Mouse (Mus musculus): ENCODE data around the gene Alkbh8. TPM values are rescaled to one million over a fixed set of nuclear protein-coding genes. Genes with fewer than 3 reads are reported as not detected.
"Not testable (repeated sequence)": the region's sequence is repeated elsewhere in the genome, so short reads cannot be mapped to it uniquely, and the experiment has no call there.

Alkbh8 gene
- total and polyA plus RNA-seq, 2 experiments from 2014 or later = 9.0 to 17.5 TPM

DNA sequence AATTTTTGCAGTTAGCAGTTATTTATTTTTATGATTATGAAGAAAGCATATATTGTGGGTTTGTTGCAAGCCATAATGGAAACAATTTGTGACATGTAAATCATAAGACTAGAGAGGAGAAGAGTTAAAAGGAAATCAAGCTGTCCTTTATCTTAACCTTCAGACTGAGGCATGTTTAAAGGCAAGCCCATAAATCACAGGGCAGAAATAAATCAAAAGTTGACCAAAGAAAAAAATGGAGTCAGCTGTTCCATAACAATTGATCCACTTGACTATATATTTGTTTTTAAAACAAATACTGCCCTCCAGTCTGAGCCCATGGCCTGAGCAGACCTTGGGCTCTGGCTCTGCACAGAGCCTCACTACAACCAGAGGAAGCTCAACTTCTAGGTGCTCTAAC is 4.6 kb upstream of the Alkbh8 start:
- TF ChIP-seq CTCF (IDR thresholded peaks at IDR 0.05; ENCODE audit: low read depth) (no peak), EP300 (IDR thresholded peaks at IDR 0.05; ENCODE audit: low read depth) (no peak)
- no peaks in the 10 kb centered on the region for H3K36me3 ChIP-seq (replicated peaks; ENCODE audit: control insufficient read depth, insufficient read depth, low read length)
- H3K27ac ChIP-seq (ENCODE audit: low read depth) = no peak overlapping the region
- H3K9me3 ChIP-seq (replicated peaks; ENCODE audit: control insufficient read depth, low read length) = no peaks in the 10 kb centered on the region
- DNase-seq (ENCODE audit: low spot score) (no peak), ATAC-seq (ENCODE audit: insufficient read depth, low read depth) (no peak)
- no peak overlapping the region for H3K4me2 ChIP-seq (ENCODE audit: low read depth, low read length)
- H3K4me1 ChIP-seq (ENCODE audit: control insufficient read depth, insufficient read depth) = no peaks in the 10 kb centered on the region
- no peak overlapping the region for H3K9ac ChIP-seq (replicated peaks; ENCODE audit: low read depth, low read length)
- H3K27me3 ChIP-seq (ENCODE audit: control insufficient read depth, insufficient read depth, low read length) = no peaks in the 10 kb centered on the region
- H3K4me3 ChIP-seq (ENCODE audit: low read depth, low read length) = no peak overlapping the region

DNA sequence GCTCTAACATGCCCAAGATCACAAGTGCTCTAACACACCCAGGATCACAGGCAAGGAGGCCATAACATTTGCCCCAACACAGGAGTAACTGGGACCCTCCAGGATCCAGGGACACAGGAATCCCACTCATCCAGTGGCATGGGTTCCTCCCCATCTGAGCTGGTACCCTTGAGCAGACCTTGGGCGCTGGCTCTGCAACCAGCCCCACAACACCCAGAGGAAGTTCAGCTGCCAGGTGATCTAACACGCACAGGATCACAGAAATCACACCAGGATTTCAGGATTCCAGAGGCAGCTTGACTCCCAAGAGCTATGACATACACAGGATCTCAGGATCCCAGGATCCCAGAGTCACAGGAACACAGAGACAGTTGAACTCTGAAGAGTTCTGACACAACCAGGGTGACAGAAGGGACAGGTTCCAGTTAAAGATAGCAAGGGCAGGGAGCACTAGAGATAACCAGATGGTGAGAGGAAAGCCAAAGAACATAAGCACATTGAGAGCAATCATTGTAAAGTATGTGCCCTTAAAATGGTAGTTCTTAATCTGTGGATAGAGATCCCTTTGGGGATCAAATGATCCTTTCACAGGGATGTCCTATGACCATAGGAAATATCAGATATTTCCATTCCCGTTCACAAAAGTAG is 4.1 kb upstream of the Alkbh8 start:
- ATAC-seq (ENCODE audit: insufficient read depth, low read depth) = no peak
- 66% methylated on average over 3 of the region's 3 CpGs for WGBS
- no peak overlapping the region for H3K27ac ChIP-seq (ENCODE audit: low read depth)
- H3K4me1 ChIP-seq (ENCODE audit: control insufficient read depth, insufficient read depth) = no peaks in the 10 kb centered on the region
- H3K36me3 ChIP-seq (replicated peaks; ENCODE audit: control insufficient read depth, insufficient read depth, low read length) = no peaks in the 10 kb centered on the region
- H3K9me3 ChIP-seq (replicated peaks; ENCODE audit: control insufficient read depth, low read length) = no peaks in the 10 kb centered on the region
- H3K9ac ChIP-seq (replicated peaks; ENCODE audit: low read depth, low read length) = no peak overlapping the region
- TF ChIP-seq CTCF (IDR thresholded peaks at IDR 0.05; ENCODE audit: low read depth) (no peak), EP300 (IDR thresholded peaks at IDR 0.05; ENCODE audit: low read depth) (no peak)
- no peaks in the 10 kb centered on the region for H3K27me3 ChIP-seq (ENCODE audit: control insufficient read depth, insufficient read depth, low read length)
- DNase-seq (ENCODE audit: low spot score) = no peak
- H3K4me2 ChIP-seq (ENCODE audit: low read depth, low read length) = no peak overlapping the region
- no peak overlapping the region for H3K4me3 ChIP-seq (ENCODE audit: low read depth, low read length)

DNA sequence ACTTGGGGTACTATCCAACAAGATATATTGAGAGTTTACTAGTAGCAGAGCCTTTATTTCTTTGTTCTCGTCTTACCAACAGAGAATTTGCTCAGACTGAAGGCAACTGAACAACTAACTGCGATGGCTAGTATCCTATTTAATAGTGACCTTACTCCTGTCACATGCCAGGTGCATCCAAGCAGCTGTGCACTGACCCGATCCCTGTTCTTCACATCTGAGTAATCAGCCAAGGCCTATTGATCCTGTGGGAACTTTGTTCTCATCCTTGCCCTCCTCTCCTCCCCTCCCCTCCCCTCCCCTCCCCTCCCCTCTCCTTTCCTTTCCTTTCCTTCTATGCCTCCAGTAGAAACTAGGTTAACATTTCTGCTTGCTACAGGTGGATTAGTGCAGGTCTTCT is 1.7 kb downstream of the Alkbh8 start:
- Histone ChIP-seq H3K27me3 (ENCODE audit: control insufficient read depth, insufficient read depth, low read length) (no peaks in the 10 kb centered on the region), H3K9me3 (replicated peaks; ENCODE audit: control insufficient read depth, low read length) (no peaks in the 10 kb centered on the region), H3K4me3 (ENCODE audit: low read depth, low read length) (no peak overlapping the region), H3K9ac (replicated peaks; ENCODE audit: low read depth, low read length) (no peak overlapping the region), H3K4me2 (ENCODE audit: low read depth, low read length) (no peak overlapping the region), H3K36me3 (replicated peaks; ENCODE audit: control insufficient read depth, insufficient read depth, low read length) (peaks cover 15% of the 10 kb centered on the region; the same call in 1 of the 2 replicates), H3K4me1 (ENCODE audit: control insufficient read depth, insufficient read depth) (no peaks in the 10 kb centered on the region), H3K27ac (ENCODE audit: low read depth) (no peak overlapping the region)
- TF ChIP-seq CTCF (IDR thresholded peaks at IDR 0.05; ENCODE audit: low read depth) (no peak), EP300 (IDR thresholded peaks at IDR 0.05; ENCODE audit: low read depth) (no peak)
- DNase-seq (ENCODE audit: low spot score) (no peak), ATAC-seq (ENCODE audit: insufficient read depth, low read depth) (no peak)
- 83% methylated on average over 3 of the region's 3 CpGs for WGBS

DNA sequence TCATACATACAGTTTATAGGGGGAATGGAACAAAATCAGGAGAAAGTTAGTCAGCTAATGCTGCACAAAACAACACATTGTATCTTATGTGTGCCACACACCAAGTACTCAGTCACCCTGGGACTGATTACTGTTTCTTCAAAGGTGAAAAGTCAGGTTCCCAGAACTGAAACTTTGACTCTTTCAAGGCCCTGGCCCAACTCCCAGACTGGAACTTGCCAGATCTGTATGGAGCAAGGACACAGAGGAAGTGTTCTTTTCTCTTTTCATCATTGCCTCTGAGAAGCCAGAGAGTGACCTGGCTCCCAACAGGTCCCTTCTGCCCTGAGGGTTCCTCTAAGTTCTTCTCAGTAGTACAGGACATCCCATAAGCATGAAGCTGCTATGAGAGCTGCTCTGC is 10.2 kb downstream of the Alkbh8 start:
- Histone ChIP-seq H3K4me1 (ENCODE audit: control insufficient read depth, insufficient read depth) (no peaks in the 10 kb centered on the region), H3K36me3 (replicated peaks; ENCODE audit: control insufficient read depth, insufficient read depth, low read length) (peaks cover 48% of the 10 kb centered on the region), H3K4me3 (ENCODE audit: low read depth, low read length) (no peak overlapping the region), H3K4me2 (ENCODE audit: low read depth, low read length) (no peak overlapping the region), H3K9me3 (replicated peaks; ENCODE audit: control insufficient read depth, low read length) (no peaks in the 10 kb centered on the region), H3K27ac (ENCODE audit: low read depth) (no peak overlapping the region), H3K9ac (replicated peaks; ENCODE audit: low read depth, low read length) (no peak overlapping the region), H3K27me3 (ENCODE audit: control insufficient read depth, insufficient read depth, low read length) (no peaks in the 10 kb centered on the region)
- ATAC-seq (ENCODE audit: insufficient read depth, low read depth) (no peak), DNase-seq (ENCODE audit: low spot score) (no peak)
- no peak for TF ChIP-seq EP300 (IDR thresholded peaks at IDR 0.05; ENCODE audit: low read depth)
- TF ChIP-seq CTCF (IDR thresholded peaks at IDR 0.05; ENCODE audit: low read depth) = no peak

DNA sequence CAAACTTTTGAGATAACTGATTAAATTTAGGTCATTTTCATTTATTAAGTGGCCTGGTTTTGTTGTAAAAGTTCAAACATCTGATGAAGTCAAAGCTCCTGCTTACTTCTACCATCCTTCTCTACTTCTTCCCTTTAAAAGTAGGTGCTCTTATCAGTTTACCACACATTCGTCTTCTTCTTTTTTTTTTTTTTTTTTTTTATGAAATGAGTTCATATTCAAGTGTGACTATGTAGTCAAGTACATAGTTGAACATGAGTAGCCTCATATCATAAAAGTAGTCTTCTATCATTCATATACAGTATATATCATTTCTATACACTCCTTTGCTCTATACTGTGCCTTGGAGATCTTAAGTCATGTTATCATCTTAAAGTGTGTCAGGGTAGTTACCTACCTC is 11.0 kb downstream of the Alkbh8 start:
- H3K36me3 ChIP-seq (replicated peaks; ENCODE audit: control insufficient read depth, insufficient read depth, low read length) = peaks cover 51% of the 10 kb centered on the region
- TF ChIP-seq CTCF (IDR thresholded peaks at IDR 0.05; ENCODE audit: low read depth) (no peak), EP300 (IDR thresholded peaks at IDR 0.05; ENCODE audit: low read depth) (no peak)
- 64% methylated on average over 1 of the region's 1 CpGs for WGBS

DNA sequence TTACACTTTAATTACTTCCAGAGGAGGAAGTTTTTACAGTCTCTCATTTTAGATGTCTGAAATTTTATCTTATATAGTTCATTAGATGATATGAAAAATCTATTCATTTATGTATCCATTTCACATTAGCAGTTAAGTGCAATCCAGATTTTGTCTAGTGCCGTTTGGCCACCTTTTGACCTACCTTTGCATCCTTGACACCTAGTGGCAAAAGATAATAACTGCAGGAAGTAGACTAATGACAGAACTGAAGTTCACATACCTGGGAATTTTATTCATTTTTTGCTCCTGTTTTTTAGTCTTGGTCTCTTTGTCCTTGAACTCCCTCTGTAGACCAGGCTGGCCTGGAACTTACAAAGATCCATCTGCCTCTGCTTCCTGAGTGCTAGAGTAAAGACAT is 15.1 kb downstream of the Alkbh8 start:
- Histone ChIP-seq H3K4me3 (ENCODE audit: low read depth, low read length) (no peak overlapping the region), H3K27me3 (ENCODE audit: control insufficient read depth, insufficient read depth, low read length) (no peaks in the 10 kb centered on the region), H3K9me3 (replicated peaks; ENCODE audit: control insufficient read depth, low read length) (no peaks in the 10 kb centered on the region), H3K4me1 (ENCODE audit: control insufficient read depth, insufficient read depth) (no peaks in the 10 kb centered on the region), H3K9ac (replicated peaks; ENCODE audit: low read depth, low read length) (no peak overlapping the region), H3K27ac (ENCODE audit: low read depth) (no peak overlapping the region), H3K36me3 (replicated peaks; ENCODE audit: control insufficient read depth, insufficient read depth, low read length) (peaks cover 42% of the 10 kb centered on the region), H3K4me2 (ENCODE audit: low read depth, low read length) (no peak overlapping the region)
- ATAC-seq (ENCODE audit: insufficient read depth, low read depth) = no peak
- TF ChIP-seq CTCF (IDR thresholded peaks at IDR 0.05; ENCODE audit: low read depth) = no peak; the same call in 1 of the 2 replicates
- TF ChIP-seq EP300 (IDR thresholded peaks at IDR 0.05; ENCODE audit: low read depth) = no peak
- WGBS = 57% methylated on average over 1 of the region's 1 CpGs
- no peak for DNase-seq (ENCODE audit: low spot score)

More for the DNA sequence above, 11.0 kb downstream of the Alkbh8 start:
- Histone ChIP-seq H3K4me1 (ENCODE audit: control insufficient read depth, insufficient read depth) (no peaks in the 10 kb centered on the region), H3K4me2 (ENCODE audit: low read depth, low read length) (no peak overlapping the region), H3K4me3 (ENCODE audit: low read depth, low read length) (no peak overlapping the region), H3K9me3 (replicated peaks; ENCODE audit: control insufficient read depth, low read length) (no peaks in the 10 kb centered on the region), H3K27me3 (ENCODE audit: control insufficient read depth, insufficient read depth, low read length) (no peaks in the 10 kb centered on the region), H3K9ac (replicated peaks; ENCODE audit: low read depth, low read length) (no peak overlapping the region), H3K27ac (ENCODE audit: low read depth) (no peak overlapping the region)
- ATAC-seq (ENCODE audit: insufficient read depth, low read depth) (no peak), DNase-seq (ENCODE audit: low spot score) (no peak)

DNA sequence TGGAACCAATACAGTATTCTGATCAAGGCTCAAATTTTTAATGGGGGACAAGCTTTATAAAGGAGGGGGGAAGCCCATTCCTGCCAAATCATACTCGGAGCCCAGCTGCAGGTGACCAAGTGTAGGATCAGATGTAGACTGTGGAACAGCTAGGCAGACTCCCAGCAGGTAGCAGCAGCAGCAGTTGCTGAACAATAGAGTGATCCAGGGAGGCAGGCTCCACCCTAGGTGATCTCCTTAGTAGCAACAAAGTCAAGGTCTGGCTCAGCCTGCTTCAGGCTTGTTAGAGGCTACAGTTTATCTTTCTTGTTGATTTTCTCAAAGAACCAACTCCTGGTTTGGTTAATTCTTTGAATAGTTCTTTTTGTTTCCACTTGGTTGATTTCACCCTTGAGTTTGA is 41.4 kb downstream of the Alkbh8 start:
- not testable (repeated sequence) for ATAC-seq (ENCODE audit: insufficient read depth, low read depth); H3K4me2 ChIP-seq (ENCODE audit: low read depth, low read length); H3K9me3 ChIP-seq (replicated peaks; ENCODE audit: control insufficient read depth, low read length); H3K9ac ChIP-seq (replicated peaks; ENCODE audit: low read depth, low read length); H3K27me3 ChIP-seq (ENCODE audit: control insufficient read depth, insufficient read depth, low read length); H3K27ac ChIP-seq (ENCODE audit: low read depth); DNase-seq (ENCODE audit: low spot score); H3K4me3 ChIP-seq (ENCODE audit: low read depth, low read length); H3K4me1 ChIP-seq (ENCODE audit: control insufficient read depth, insufficient read depth)
- peaks cover 11% of the 10 kb centered on the region for H3K36me3 ChIP-seq (replicated peaks; ENCODE audit: control insufficient read depth, insufficient read depth, low read length)
- 68% methylated on average over 1 of the region's 1 CpGs for WGBS

Measured in heart, postnatal 0 days (tissue).